Mouse (Mus musculus): ENCODE results near the gene Vmn1r77. TPM values are rescaled to one million over a fixed set of nuclear protein-coding genes. Genes with fewer than 3 reads are reported as not detected.
"Not testable (repeated sequence)": the region's sequence is repeated elsewhere in the genome, so short reads cannot be mapped to it uniquely, and the experiment has no call there.

Vmn1r77 gene
- total RNA-seq (2017): not detected in 2 replicates

- not testable (repeated sequence) for ATAC-seq (replicated peaks in 1 of 2; ENCODE audit: insufficient read depth in 1 of 2, low FRiP score in 2 of 2, low TSS enrichment in 1 of 2, low read depth in 1 of 2, poor library complexity in 2 of 2, severe bottlenecking in 2 of 2)
Observed at GRCm38 (mm10) chr7:12036452-12036851, at the start of gene Vmn1r77. Vmn1r77 (plus strand) TSS chr7:12036752.

DNA sequence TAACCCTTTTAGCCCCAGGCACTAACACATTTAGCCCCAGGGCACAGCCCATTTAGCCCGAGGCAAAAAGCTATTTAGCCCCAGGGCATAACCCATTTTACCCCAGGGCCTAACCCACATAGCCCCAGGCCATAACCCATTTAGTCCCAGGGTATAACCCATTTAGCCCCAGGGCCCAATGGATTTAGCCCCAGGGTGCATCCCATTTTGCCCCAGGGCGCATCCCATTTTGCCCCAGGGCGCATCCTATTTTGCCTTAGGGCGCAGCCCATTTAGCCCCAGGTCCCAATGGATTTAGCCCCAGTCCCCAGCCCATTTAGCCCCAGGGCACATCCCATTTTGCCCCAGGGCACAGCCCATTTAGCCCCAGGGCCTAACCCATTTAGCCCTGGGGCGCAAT, 25.1 kb upstream of the Vmn1r77 start:
- ATAC-seq (replicated peaks in 1 of 2; ENCODE audit: insufficient read depth in 1 of 2, low FRiP score in 2 of 2, low TSS enrichment in 1 of 2, low read depth in 1 of 2, poor library complexity in 2 of 2, severe bottlenecking in 2 of 2): not testable (repeated sequence)

GRCm38 (mm10) chr7:12012392-12012791, 24.2 kb upstream of the Vmn1r77 start:
- not testable (repeated sequence) for ATAC-seq (replicated peaks in 1 of 2; ENCODE audit: insufficient read depth in 1 of 2, low FRiP score in 2 of 2, low TSS enrichment in 1 of 2, low read depth in 1 of 2, poor library complexity in 2 of 2, severe bottlenecking in 2 of 2)

- ATAC-seq (replicated peaks in 1 of 2; ENCODE audit: insufficient read depth in 1 of 2, low FRiP score in 2 of 2, low TSS enrichment in 1 of 2, low read depth in 1 of 2, poor library complexity in 2 of 2, severe bottlenecking in 2 of 2): no peak
Observed at GRCm38 (mm10) chr7:12013106-12013505, 23.4 kb upstream of the Vmn1r77 start.

GRCm38 (mm10) chr7:12017829-12018228, 18.7 kb upstream of the Vmn1r77 start:
- not testable (repeated sequence) for ATAC-seq (replicated peaks in 1 of 2; ENCODE audit: insufficient read depth in 1 of 2, low FRiP score in 2 of 2, low TSS enrichment in 1 of 2, low read depth in 1 of 2, poor library complexity in 2 of 2, severe bottlenecking in 2 of 2)

- no peak for ATAC-seq (replicated peaks in 1 of 2; ENCODE audit: insufficient read depth in 1 of 2, low FRiP score in 2 of 2, low TSS enrichment in 1 of 2, low read depth in 1 of 2, poor library complexity in 2 of 2, severe bottlenecking in 2 of 2)
Observed at GRCm38 (mm10) chr7:12040664-12041063, 4.1 kb downstream of the Vmn1r77 start.

Other genes starting within 250 kb of the Vmn1r77 start
- gene Vmn1r74, start 202.8 kb upstream of the Vmn1r77 start, total RNA-seq (2017): not detected in 2 replicates
- gene Vmn1r75, start 162.1 kb upstream of the Vmn1r77 start, total RNA-seq (2017): not detected in 2 replicates
- gene Vmn1r76, start 98.5 kb upstream of the Vmn1r77 start, total RNA-seq (2017): not detected in 2 replicates
- gene Vmn1r78, start 113.5 kb downstream of the Vmn1r77 start, total RNA-seq (2017): not detected in 2 replicates
- gene Vmn1r79, start 134.5 kb downstream of the Vmn1r77 start, total RNA-seq (2017): not detected in 2 replicates
- gene Vmn1r80, start 152.5 kb downstream of the Vmn1r77 start, total RNA-seq (2017): not detected in 2 replicates
- gene Vmn1r81, start 231.5 kb downstream of the Vmn1r77 start, total RNA-seq (2017): not detected in 2 replicates